Mouse (Mus musculus) inflammation-experienced regulatory T-cells, adult 6 months (primary cell): Measurements from ENCODE around the gene Smim1. TPM values are rescaled to one million over a fixed set of nuclear protein-coding genes. Genes with fewer than 3 reads are reported as not detected.

Experiments used
- ATAC-seq: one replicate; pipeline ENCODE4 v1.8.0; 2017
- polyA plus RNA-seq, 3 experiments: library from polyadenylated mRNA; unstranded; fragments of 100-300 nt; shearing (Covaris generic); gene quantifications; one replicate each; pipeline ENCODE4 v1.2.1; 2017

Smim1 gene
- polyA plus RNA-seq, 3 experiments from 2014 or later: 0.66 to 1.3 TPM; not detected in 1

GRCm38 (mm10) chr4:154019571-154019970 lies 6.5 kb downstream of the Smim1 start:
- ATAC-seq: no peak

- ATAC-seq: no peak
These were observed 10.6 kb downstream of the Smim1 start for GRCm38 (mm10) chr4:154015476-154015875.

- peak; percentile 19 for ATAC-seq
These were observed 13.7 kb downstream of the Smim1 start for GRCm38 (mm10) chr4:154012132-154012882.

DNA sequence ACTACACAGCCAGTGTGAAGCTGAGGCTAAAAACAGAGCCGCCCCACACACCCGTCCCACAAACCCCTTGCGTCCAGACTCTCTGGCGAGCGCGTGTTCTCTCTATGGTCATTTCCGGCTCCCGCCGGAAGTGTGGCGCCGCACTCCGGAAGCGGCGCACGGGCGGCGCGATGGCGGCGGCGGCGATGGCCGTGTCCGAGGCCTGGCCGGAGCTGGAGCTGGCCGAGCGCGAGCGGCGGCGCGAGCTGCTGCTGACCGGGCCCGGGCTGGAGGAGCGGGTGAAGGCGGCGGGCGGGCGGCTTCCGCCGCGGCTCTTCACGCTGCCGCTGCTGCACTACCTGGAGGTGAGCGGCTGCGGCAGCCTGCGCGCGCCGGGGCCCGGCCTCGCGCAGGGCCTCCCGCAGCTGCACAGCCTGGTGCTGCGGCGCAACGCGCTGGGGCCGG lies 14.4 kb downstream of the Smim1 start, which contains the start of gene Lrrc47:
Gene Lrrc47 (plus strand): TSS at position 86 of the 444 bp plus-strand sequence.
- peak; percentile 91 for ATAC-seq

GRCm38 (mm10) chr4:154010907-154011645 lies 15.0 kb downstream of the Smim1 start:
- peak; percentile 65 for ATAC-seq

DNA sequence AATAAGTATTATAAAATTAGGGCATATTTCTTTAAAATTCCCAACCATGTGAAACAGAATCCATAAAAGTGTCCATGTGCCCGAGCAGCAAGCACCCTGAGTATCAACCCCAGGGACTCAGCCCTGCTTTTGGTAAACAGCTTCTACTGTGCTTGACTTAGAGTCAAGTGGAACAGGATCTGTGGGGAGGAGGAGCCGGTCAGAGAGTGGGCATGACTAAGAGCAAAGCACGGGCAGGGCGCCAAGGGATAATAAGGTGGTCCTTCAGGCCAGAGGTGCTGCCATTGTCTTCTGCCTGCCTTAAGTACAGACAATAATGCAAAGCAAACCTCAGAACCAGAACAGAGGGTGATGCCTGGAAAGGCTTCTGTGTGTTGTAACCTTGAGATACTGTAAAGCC lies 18.3 kb downstream of the Smim1 start:
- ATAC-seq: no peak

- ATAC-seq: no peak
These were observed 19.8 kb downstream of the Smim1 start for GRCm38 (mm10) chr4:154006264-154006663.

- ATAC-seq: no peak
These were observed 20.5 kb downstream of the Smim1 start for GRCm38 (mm10) chr4:154005488-154005887.

GRCm38 (mm10) chr4:153993505-153993904 lies 32.5 kb downstream of the Smim1 start:
- ATAC-seq: no peak

GRCm38 (mm10) chr4:153992715-153993114 lies 33.3 kb downstream of the Smim1 start:
- no peak for ATAC-seq

DNA sequence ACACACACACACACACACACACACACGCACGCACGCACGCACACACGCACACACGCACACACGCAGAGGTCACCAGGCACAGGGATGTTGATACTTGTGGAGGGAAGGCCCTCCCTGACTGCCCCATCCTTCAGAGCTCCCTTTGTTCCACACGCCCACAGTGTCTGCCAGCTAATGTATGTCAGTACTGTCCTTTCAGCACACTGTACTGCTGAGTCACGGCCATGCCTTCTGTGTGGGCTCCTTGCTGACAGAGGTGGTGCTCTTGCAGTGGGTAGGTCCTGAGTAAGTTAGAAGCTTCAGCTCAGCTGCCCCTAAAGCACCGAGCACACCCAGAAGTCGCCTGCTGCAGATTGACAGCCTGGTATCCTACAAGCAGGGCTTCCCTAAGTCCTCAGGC lies 45.6 kb downstream of the Smim1 start:
- ATAC-seq: no peak

DNA sequence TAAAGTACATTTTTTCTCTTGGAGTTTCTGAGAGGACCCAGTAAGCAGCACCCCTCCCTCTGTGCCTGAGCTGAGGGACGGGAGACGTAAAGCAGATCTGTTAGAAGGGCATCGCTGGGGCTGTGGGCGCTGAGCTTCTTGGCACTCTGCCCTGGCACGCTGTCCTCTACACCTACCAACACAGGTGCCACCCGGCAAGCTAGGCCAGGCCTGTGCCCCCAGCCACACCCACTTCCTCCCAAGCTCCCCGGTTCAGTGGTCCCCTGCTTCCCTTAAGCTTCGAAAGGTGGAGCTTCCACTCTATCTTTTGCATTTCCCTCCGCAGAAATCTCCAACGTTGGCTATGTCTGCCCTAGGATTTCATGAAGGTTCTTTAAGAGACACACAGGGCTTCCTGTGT lies 46.8 kb downstream of the Smim1 start:
- ATAC-seq: no peak

DNA sequence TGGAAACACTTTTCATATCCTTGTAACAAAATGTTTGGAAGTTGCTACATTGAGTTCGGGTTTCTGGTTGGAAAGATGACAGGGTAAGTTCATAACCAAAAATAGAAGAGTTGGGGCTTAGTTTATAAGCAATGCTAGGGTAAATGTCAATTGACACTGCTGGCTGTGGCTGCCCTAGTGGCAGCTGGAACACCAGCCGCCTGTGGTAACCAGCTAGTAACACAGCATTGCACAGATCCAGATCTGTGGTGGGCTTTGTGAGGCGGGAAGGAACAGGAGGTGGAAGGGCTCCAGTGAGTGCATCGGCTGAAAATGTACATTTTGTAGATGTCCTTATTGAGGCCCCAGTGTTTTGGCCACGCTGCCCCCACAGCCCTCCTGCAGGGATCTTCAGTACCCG lies 50.3 kb downstream of the Smim1 start:
- ATAC-seq: no peak

GRCm38 (mm10) chr4:153975292-153975662 lies 50.8 kb downstream of the Smim1 start:
- peak; percentile 36 for ATAC-seq

DNA sequence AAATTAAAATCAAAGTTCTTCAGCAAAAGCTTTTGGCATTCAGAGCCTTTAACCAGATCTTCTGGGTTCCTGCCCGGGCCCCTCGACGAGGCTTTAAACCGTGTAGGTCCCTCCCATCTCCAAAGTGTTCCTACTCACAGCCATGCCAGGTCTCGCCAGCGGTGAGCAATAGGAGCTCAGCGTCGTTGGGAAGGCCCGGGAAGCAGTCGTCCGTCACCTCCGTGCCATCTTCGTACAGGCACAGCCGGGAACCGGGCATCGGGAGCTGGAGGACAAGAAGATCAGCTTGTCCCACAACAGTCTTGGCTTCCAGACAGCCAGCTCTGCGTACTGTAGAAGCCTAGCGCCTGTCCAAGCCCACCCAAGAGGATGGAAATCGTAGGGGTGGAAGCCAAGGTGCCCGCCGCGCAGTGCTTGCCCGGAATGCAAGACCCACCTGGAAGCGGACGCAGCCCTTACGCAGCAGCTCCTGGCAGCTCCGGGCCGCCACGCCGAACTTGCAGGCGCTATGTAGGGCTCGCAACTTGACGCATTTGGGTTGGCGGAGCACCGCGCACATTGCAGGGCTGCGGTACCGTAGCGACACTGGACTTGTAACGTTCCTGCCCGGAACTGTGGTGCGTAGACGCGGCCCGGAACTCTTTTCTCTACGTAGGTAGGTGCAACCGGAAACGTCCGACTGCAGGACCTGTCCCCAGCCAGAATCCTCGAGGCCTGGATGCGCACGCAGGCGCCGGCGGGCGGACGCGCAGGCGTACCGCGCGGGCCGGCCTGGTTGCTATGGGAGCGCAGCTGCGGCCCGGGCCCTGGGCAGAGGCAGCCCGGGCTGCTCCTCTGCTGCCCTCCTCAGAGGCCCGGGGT lies 51.4 kb downstream of the Smim1 start, which contains the start of the genes Dffb and Cep104:
Gene Dffb (minus strand): TSS at position 696 of the 861 bp plus-strand sequence.
Gene Cep104 (plus strand): TSS at position 764 of the 861 bp plus-strand sequence.
- peak; percentile 93 for ATAC-seq

Other genes starting within 250 kb of the Smim1 start
- 100 to 1,000 TPM in 1 of 3 experiments, 10 to 100 TPM in 2; 92.0 to 101 (median 97.8) TPM for gene A430005L14Rik, start 69.0 kb downstream of the Smim1 start, polyA plus RNA-seq
- gene Dffb, start 51.1 kb downstream of the Smim1 start, polyA plus RNA-seq: 10 to 100 TPM; 14.3 to 15.9 (median 15.5) TPM
- gene Cep104, start 51.0 kb downstream of the Smim1 start, polyA plus RNA-seq: 1 to 10 TPM; 3.3 to 4.2 (median 3.6) TPM
- gene Lrrc47, start 14.5 kb downstream of the Smim1 start, polyA plus RNA-seq: 1 to 10 TPM; 4.8 to 6.2 (median 6.2) TPM
- gene Ccdc27, start 16.4 kb upstream of the Smim1 start, polyA plus RNA-seq: not detected
- gene Trp73, start 114.0 kb upstream of the Smim1 start, polyA plus RNA-seq: under 1 TPM in 1 of 3 experiments, not detected in 2; 0.34 TPM
- gene Wrap73, start 116.1 kb upstream of the Smim1 start, polyA plus RNA-seq: 10 to 100 TPM; 24.9 to 35.1 (median 30.7) TPM
- gene Tprgl, start 134.4 kb upstream of the Smim1 start, polyA plus RNA-seq: 10 to 100 TPM; 21.9 to 30.4 (median 25.3) TPM
- not detected for gene Megf6, start 144.5 kb upstream of the Smim1 start, polyA plus RNA-seq